Mouse (Mus musculus) left cerebral cortex, adult 9 months (tissue): ENCODE results near the gene Gm2888.
"Not testable (repeated sequence)": the region's sequence is repeated elsewhere in the genome, so short reads cannot be mapped to it uniquely, and the experiment has no call there.

Source experiments
- DNase-seq, 2 experiments: peaks; one replicate each; pipeline ENCODE4 v3.0.0; 2022; ENCODE audit warnings: low spot score in 2 of 2

The Gm2888 gene

GRCm38 (mm10) chr14:3029702-3030101, at the start of gene Gm2888:
Gene Gm2888, plus strand, starts transcription at chr14:3030002.
- not testable (repeated sequence) for DNase-seq

- not testable (repeated sequence) for DNase-seq
Measured at GRCm38 (mm10) chr14:3048727-3049512, 19.1 kb downstream of the Gm2888 start, which contains the start of gene Gm2897. Gene Gm2897, plus strand, starts transcription at chr14:3049285.

- DNase-seq, result not testable (repeated sequence)
Measured at GRCm38 (mm10) chr14:3049513-3049800, 19.7 kb downstream of the Gm2888 start.

- DNase-seq, result peak in 1 of 2 experiments; percentile 23
Measured at GRCm38 (mm10) chr14:3050087-3050486, 20.3 kb downstream of the Gm2888 start.
